Comparison of ENCODE assay signal across 8 mouse cellular contexts in the genomic region with DNA sequence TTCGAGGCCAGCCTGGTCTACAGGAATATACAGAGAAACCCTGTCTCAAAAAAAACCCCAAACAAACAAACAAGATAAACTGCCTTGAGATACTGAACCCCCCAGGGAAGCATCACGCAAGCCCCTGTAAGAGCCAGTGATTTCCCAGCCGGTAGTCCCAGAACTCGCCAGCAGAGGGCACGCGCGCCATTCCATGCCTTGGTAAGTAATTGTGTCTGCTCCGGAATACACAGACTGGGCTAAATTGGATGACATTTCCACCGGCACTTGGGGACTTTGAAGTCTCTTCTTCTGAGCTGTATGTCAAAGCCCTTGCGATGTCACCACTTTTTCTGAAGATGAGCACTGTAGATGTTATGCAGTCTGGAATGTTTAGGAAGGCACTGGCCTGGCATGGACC. TPM values are rescaled to one million over a fixed set of nuclear protein-coding genes. Genes with fewer than 3 reads are reported as not detected.
DNase-seq lines count a peak whose midpoint lies in the region; ATAC-seq lines count a peak whose summit lies in the region.

No protein-coding gene starts in this region.

- H3K4me3 ChIP-seq in hindbrain, embryonic 15.5 days, result no peak overlapping the region

- no peaks in the 10 kb centered on the region for H3K27me3 ChIP-seq in hindbrain, embryonic 15.5 days

- H3K9ac ChIP-seq in hindbrain, embryonic 15.5 days, result no peak overlapping the region

- no peaks in the 10 kb centered on the region for H3K9me3 ChIP-seq in hindbrain, embryonic 15.5 days

- 0 out of 2 replicates have a peak overlapping the region, but pooled peaks have one; percentile 29 for H3K27ac ChIP-seq in hindbrain, embryonic 15.5 days (replicated peaks)

- H3K36me3 ChIP-seq in hindbrain, embryonic 15.5 days, result peaks cover 12% of the 10 kb centered on the region

- 0 out of 2 replicates have a peak overlapping the region, but pooled peaks have one; percentile 22 for H3K4me2 ChIP-seq in hindbrain, embryonic 15.5 days

- H3K4me1 ChIP-seq in hindbrain, embryonic 15.5 days (replicated peaks), result peaks cover 5% of the 10 kb centered on the region

- peak; percentile 89 for DNase-seq in R1 (ENCODE audit: low read depth, low spot score)
- peak; percentile 80 for DNase-seq in cerebellum, adult 9-11 months
- peak; percentile 82 to 92 for DNase-seq in frontal cortex, postnatal 14 days (ENCODE audit: low spot score in 2 of 2)
- peak; percentile 89 to 95 for DNase-seq in left cerebral cortex, adult 18-20 months (ENCODE audit: low spot score in 2 of 2)
- peak; percentile 91 to 94 for DNase-seq in right cerebral cortex, postnatal 10 days (ENCODE audit: low spot score in 2 of 2)
- peak; percentile 69 for DNase-seq in urinary bladder, postnatal 10 days (ENCODE audit: low spot score)

- under 1% methylated on average over 10 of the region's 10 CpGs for WGBS in hindbrain, embryonic 15.5 days

- ATAC-seq in hindbrain, embryonic 15.5 days (ENCODE audit: low FRiP score, low read depth), result peak; percentile 48
- ATAC-seq in megakaryocyte-erythroid progenitor cell, adult 5-6 weeks (replicated peaks; ENCODE audit: low FRiP score, low TSS enrichment, poor library complexity, severe bottlenecking), result peak; percentile 35; the same call in 1 of the 2 replicates

RNA-seq across cellular contexts. Expression of a gene that starts 12.2 kb away (rescaled TPM):
- polyA plus RNA-seq in hindbrain, embryonic 15.5 days (2015; fragmentation: Nextera tagmentation; extraction: Ambion mirVana), result 71.7 and 88.1 TPM in 2 replicates
- total RNA-seq in left cerebral cortex, adult 18-20 months (2021), result 1 to 10 TPM; 5.9 to 6.0 TPM
- total RNA-seq in megakaryocyte-erythroid progenitor cell, adult 5-6 weeks (2014; fragmentation: Nextera tagmentation), result 7.6 and 15.6 TPM in 2 replicates
- total RNA-seq in megakaryocyte-erythroid progenitor cell, adult 5-6 weeks (2017), result 16.7 and 23.0 TPM in 2 replicates

RNA-seq across cellular contexts. Expression of a gene that starts 17.4 kb away (rescaled TPM):
- polyA plus RNA-seq in hindbrain, embryonic 15.5 days (2015; fragmentation: Nextera tagmentation; extraction: Ambion mirVana), result 13.6 and 16.3 TPM in 2 replicates
- total RNA-seq in left cerebral cortex, adult 18-20 months (2021), result 1 to 10 TPM; 6.2 to 9.2 TPM
- 4.3 and 4.7 TPM in 2 replicates for total RNA-seq in megakaryocyte-erythroid progenitor cell, adult 5-6 weeks (2014; fragmentation: Nextera tagmentation)
- 3.5 and 6.2 TPM in 2 replicates for total RNA-seq in megakaryocyte-erythroid progenitor cell, adult 5-6 weeks (2017)

RNA-seq across cellular contexts. Expression of a gene that starts 17.6 kb away (rescaled TPM):
- 63.9 and 69.8 TPM in 2 replicates for polyA plus RNA-seq in hindbrain, embryonic 15.5 days (2015; fragmentation: Nextera tagmentation; extraction: Ambion mirVana)
- total RNA-seq in left cerebral cortex, adult 18-20 months (2021), result 10 to 100 TPM; 51.9 to 59.7 TPM
- 27.8 and 55.1 TPM in 2 replicates for total RNA-seq in megakaryocyte-erythroid progenitor cell, adult 5-6 weeks (2014; fragmentation: Nextera tagmentation)
- 40.9 and 48.3 TPM in 2 replicates for total RNA-seq in megakaryocyte-erythroid progenitor cell, adult 5-6 weeks (2017)

RNA-seq across cellular contexts. Expression of a gene that starts 23.8 kb away (rescaled TPM):
- 33.9 and 36.9 TPM in 2 replicates for polyA plus RNA-seq in hindbrain, embryonic 15.5 days (2015; fragmentation: Nextera tagmentation; extraction: Ambion mirVana)
- 10 to 100 TPM; 19.6 to 20.1 TPM for total RNA-seq in left cerebral cortex, adult 18-20 months (2021)
- total RNA-seq in megakaryocyte-erythroid progenitor cell, adult 5-6 weeks (2014; fragmentation: Nextera tagmentation), result 0.82 TPM in 1 of 2 replicates, not detected in the other
- total RNA-seq in megakaryocyte-erythroid progenitor cell, adult 5-6 weeks (2017), result 1.1 and 1.8 TPM in 2 replicates

RNA-seq across cellular contexts. Expression of a gene that starts 27.2 kb away (rescaled TPM):
- polyA plus RNA-seq in hindbrain, embryonic 15.5 days (2015; fragmentation: Nextera tagmentation; extraction: Ambion mirVana), result 14.6 and 15.3 TPM in 2 replicates
- 10 to 100 TPM; 63.3 to 67.5 TPM for total RNA-seq in left cerebral cortex, adult 18-20 months (2021)
- 26.6 and 28.7 TPM in 2 replicates for total RNA-seq in megakaryocyte-erythroid progenitor cell, adult 5-6 weeks (2014; fragmentation: Nextera tagmentation)
- 1.9 and 2.1 TPM in 2 replicates for total RNA-seq in megakaryocyte-erythroid progenitor cell, adult 5-6 weeks (2017)
